Mouse (Mus musculus) bone marrow, adult 2 months (tissue): ENCODE results near the gene Sec1. TPM values are rescaled to one million over a fixed set of nuclear protein-coding genes. Genes with fewer than 3 reads are reported as not detected.

ENCODE experiments used
- H3K27ac ChIP-seq: fragments of 200-500 bp; 2 replicates; pipeline ENCODE4 v1.5.1; 2012; ENCODE audit warnings: low read depth, mild to moderate bottlenecking, control low read depth, inconsistent platforms, low read length; ENCODE audit not compliant: control insufficient read depth, poor library complexity, insufficient read depth
- H3K4me1 ChIP-seq: fragments of 200-500 bp; 2 replicates; pipeline ENCODE4 v1.6.1; 2011; ENCODE audit warnings: low read length; ENCODE audit not compliant: control insufficient read depth, insufficient read depth
- H3K4me3 ChIP-seq: fragments of 200-500 bp; replicated peaks from 2 replicates; pipeline ENCODE3; 2011; ENCODE audit warnings: mild to moderate bottlenecking, low read depth, low read length, control low read depth; ENCODE audit not compliant: control insufficient read depth
- CTCF ChIP-seq: fragments of 200-500 bp; IDR thresholded peaks from 2 replicates; pipeline ENCODE4 v1.5.1; 2011; ENCODE audit warnings: low read length, control low read depth; ENCODE audit not compliant: control insufficient read depth, insufficient read depth
- POLR2A ChIP-seq: fragments of 200-500 bp; IDR thresholded peaks from 2 replicates; pipeline ENCODE4 v1.6.1; 2011; ENCODE audit warnings: low read depth, mild to moderate bottlenecking, control low read depth, low read length, borderline replicate concordance; ENCODE audit not compliant: control insufficient read depth
- WGBS: fragments of 180-500 bp; shearing (Covaris S2); methylation state at CpG from one replicate; pipeline ENCODE4 v1.1.7; 2018; 5-methylcytosine and 5-hydroxymethylcytosine counted together
- polyA plus RNA-seq: library from polyadenylated mRNA; stranded (reverse); fragments of >200 nt; gene quantifications from 2 replicates; pipeline ENCODE4 v1.2.4, GENCODE M21; 2011; ENCODE audit warnings: low replicate concordance; ENCODE audit not compliant: missing spikeins, insufficient read depth, insufficient read length

Gene Sec1
- polyA plus RNA-seq = not detected in 2 replicates

- Histone ChIP-seq H3K4me3 (no peak within 1 kb of the TSS), H3K4me1 (no peaks in the 10 kb centered on the region), H3K27ac (no peak within 1 kb of the TSS)
- 92% methylated on average over 50 of the region's 50 CpGs for WGBS
- TF ChIP-seq CTCF (no peak), POLR2A (no peak)
Observed at GRCm38 (mm10) chr7:45693921-45694591, at the start of gene Sec1. Gene Sec1, minus strand, starts transcription at chr7:45694402.

- H3K4me1 ChIP-seq = peaks cover 4% of the 10 kb centered on the region; the same call in 1 of the 2 replicates
- H3K4me3 ChIP-seq = peak overlapping the region; percentile 72
- 8% methylated on average over 19 of the region's 19 CpGs for WGBS
- no peak overlapping the region for H3K27ac ChIP-seq
- TF ChIP-seq CTCF = peak; percentile 14; the same call in 1 of the 2 replicates
- TF ChIP-seq POLR2A = no peak
Observed at GRCm38 (mm10) chr7:45742338-45742737, 48.1 kb upstream of the Sec1 start.

- Histone ChIP-seq H3K4me3 (peak overlapping the region; percentile 72), H3K4me1 (peaks cover 4% of the 10 kb centered on the region; the same call in 1 of the 2 replicates), H3K27ac (peak overlapping the region; percentile 54)
- WGBS = 10% methylated on average over 11 of the region's 11 CpGs
- TF ChIP-seq CTCF (no peak), POLR2A (peak; percentile 71; the same call in 1 of the 2 replicates)
Observed at GRCm38 (mm10) chr7:45741777-45742176, 47.6 kb upstream of the Sec1 start.

GRCm38 (mm10) chr7:45741308-45741707 lies 47.1 kb upstream of the Sec1 start:
- Histone ChIP-seq H3K4me3 (peak overlapping the region; percentile 72), H3K27ac (peak overlapping the region; percentile 54), H3K4me1 (peaks cover 4% of the 10 kb centered on the region; the same call in 1 of the 2 replicates)
- no peak for TF ChIP-seq POLR2A
- no peak for TF ChIP-seq CTCF
- 10% methylated on average over 12 of the region's 12 CpGs for WGBS

- TF ChIP-seq POLR2A (no peak), CTCF (no peak)
- 66% methylated on average over 10 of the region's 10 CpGs for WGBS
- Histone ChIP-seq H3K4me3 (no peak overlapping the region), H3K27ac (no peak overlapping the region), H3K4me1 (peaks cover 4% of the 10 kb centered on the region; the same call in 1 of the 2 replicates)
Observed at GRCm38 (mm10) chr7:45739820-45740219, 45.6 kb upstream of the Sec1 start.

GRCm38 (mm10) chr7:45739162-45739763 lies 45.1 kb upstream of the Sec1 start:
- Histone ChIP-seq H3K4me3 (no peak overlapping the region), H3K4me1 (peaks cover 4% of the 10 kb centered on the region; the same call in 1 of the 2 replicates), H3K27ac (no peak overlapping the region)
- TF ChIP-seq POLR2A = no peak
- peak; percentile 74 for TF ChIP-seq CTCF
- 8% methylated on average over 9 of the region's 9 CpGs for WGBS

- H3K27ac ChIP-seq = no peak overlapping the region
- WGBS = 44% methylated on average over 5 of the region's 5 CpGs
- TF ChIP-seq POLR2A = no peak
- TF ChIP-seq CTCF = no peak
- H3K4me3 ChIP-seq = no peak overlapping the region
- no peaks in the 10 kb centered on the region for H3K4me1 ChIP-seq
Observed at GRCm38 (mm10) chr7:45733477-45733876, 39.3 kb upstream of the Sec1 start.

GRCm38 (mm10) chr7:45730727-45731431 lies 36.7 kb upstream of the Sec1 start:
- TF ChIP-seq CTCF (peak; percentile 59), POLR2A (no peak)
- H3K4me1 ChIP-seq = no peaks in the 10 kb centered on the region
- 47% methylated on average over 16 of the region's 16 CpGs for WGBS
- H3K27ac ChIP-seq = no peak overlapping the region
- no peak overlapping the region for H3K4me3 ChIP-seq
